Mouse (Mus musculus) layer of hippocampus, postnatal 10 days (tissue): Measurements from ENCODE around the gene Tmem40. TPM values are rescaled to one million over a fixed set of nuclear protein-coding genes. Genes with fewer than 3 reads are reported as not detected.

Experiments used
- microRNA-seq, 2 experiments: library from miRNA; unstranded; fragments of <30 nt; microRNA quantifications; one replicate each; pipeline ENCODE4 v1.2.0; 2021
- total RNA-seq, 2 experiments: library from RNA; stranded (reverse); gene quantifications; 2 replicates each; pipeline ENCODE4 v1.2.3; 2021

Gene Tmem40
- total RNA-seq, 2 experiments from 2014 or later = 0.38 to 0.87 TPM

Small RNAs within 50 kb of the gene (microRNA-seq; reads per million reads assigned to microRNA genes)
- 0 to 0.59 reads per million in 2 experiments for gene Mir7660

Other genes starting within 250 kb of the Tmem40 start
- gene Tsen2, start 217.7 kb downstream of the Tmem40 start, total RNA-seq = 10 to 100 TPM; 25.6 to 33.7 TPM
- not detected for gene Mkrn2os, start 169.8 kb downstream of the Tmem40 start, total RNA-seq
- 10 to 100 TPM; 32.2 to 44.4 TPM for gene Mkrn2, start 160.5 kb downstream of the Tmem40 start, total RNA-seq
- gene Raf1, start 85.8 kb downstream of the Tmem40 start, total RNA-seq = 100 to 1,000 TPM; 114 to 123 TPM
- gene Cand2, start 12.1 kb upstream of the Tmem40 start, total RNA-seq = 1 to 10 TPM; 5.6 to 6.1 TPM
- 100 to 1,000 TPM; 566 to 632 TPM for gene Rpl32, start 46.3 kb upstream of the Tmem40 start, total RNA-seq
- 1 to 10 TPM; 2.9 to 3.5 TPM for gene Efcab12, start 76.0 kb upstream of the Tmem40 start, total RNA-seq
- 1 to 10 TPM; 5.0 to 6.2 TPM for gene Mbd4, start 91.0 kb upstream of the Tmem40 start, total RNA-seq
- gene Ift122, start 91.1 kb upstream of the Tmem40 start, total RNA-seq = 10 to 100 TPM; 24.0 to 25.9 TPM
- gene Rho, start 169.3 kb upstream of the Tmem40 start, total RNA-seq = under 1 TPM; 0.27 TPM
- not detected for gene H1foo, start 182.5 kb upstream of the Tmem40 start, total RNA-seq
- gene Plxnd1, start 232.6 kb upstream of the Tmem40 start, total RNA-seq = 10 to 100 TPM; 73.2 to 73.5 TPM